Mouse (Mus musculus) intestine, embryonic 16.5 days (tissue): ENCODE data around the gene Usp19. TPM values are rescaled to one million over a fixed set of nuclear protein-coding genes. Genes with fewer than 3 reads are reported as not detected.
A peak's percentile ranks its signal among the peaks of the same experiment; 100 is the strongest.

ENCODE experiments used
- ATAC-seq: fragments of 200-750 bp; cut with Nextera tagmentation; 2 replicates; pipeline ENCODE4 v1.8.0; 2017; ENCODE audit warnings: moderate TSS enrichment, moderate library complexity
- H3K27ac ChIP-seq: fragments of 300-500 bp; sonication (generic); 2 replicates; pipeline ENCODE4 v1.5.1; 2014; ENCODE audit warnings: mild to moderate bottlenecking, low read length
- H3K27me3 ChIP-seq: fragments of 300-500 bp; sonication (generic); replicated peaks from 2 replicates; pipeline ENCODE4 v1.6.1; 2014; ENCODE audit warnings: low read length, control low read depth, mixed read lengths; ENCODE audit not compliant: control insufficient read depth, insufficient read depth
- H3K36me3 ChIP-seq: fragments of 300-500 bp; sonication (generic); 2 replicates; pipeline ENCODE4 v1.6.1; 2014; ENCODE audit warnings: low read length, control low read depth; ENCODE audit not compliant: control insufficient read depth, insufficient read depth
- H3K4me1 ChIP-seq: fragments of 300-500 bp; sonication (generic); 2 replicates; pipeline ENCODE4 v1.6.1; 2014; ENCODE audit warnings: low read length, control low read depth, mixed read lengths; ENCODE audit not compliant: control insufficient read depth, insufficient read depth
- H3K4me2 ChIP-seq: fragments of 300-500 bp; sonication (generic); 2 replicates; pipeline ENCODE4 v1.6.1; 2014; ENCODE audit warnings: low read depth, low read length, control low read depth
- H3K4me3 ChIP-seq: fragments of 300-500 bp; sonication (generic); 2 replicates; pipeline ENCODE4 v1.5.1; 2014; ENCODE audit warnings: mild to moderate bottlenecking, low read length
- H3K9ac ChIP-seq: fragments of 300-500 bp; sonication (generic); 2 replicates; pipeline ENCODE4 v1.6.1; 2014; ENCODE audit warnings: low read depth, low read length
- H3K9me3 ChIP-seq: fragments of 300-500 bp; sonication (generic); 2 replicates; pipeline ENCODE4 v1.6.1; 2016; ENCODE audit warnings: low read length, control low read depth; ENCODE audit not compliant: control insufficient read depth
- WGBS: fragments of 180-500 bp; shearing (Covaris S2); extraction: QIAGEN DNeasy Blood & Tissue Kit; methylation state at CpG from one replicate; pipeline ENCODE4 v1.1.7; 2014; 5-methylcytosine and 5-hydroxymethylcytosine counted together
- polyA plus RNA-seq: library from polyadenylated mRNA; unstranded; fragments of >200 nt; fragmentation: Nextera tagmentation; extraction: Ambion mirVana; gene quantifications from 2 replicates; pipeline ENCODE4 v1.2.1, GENCODE M21; 2015

The Usp19 gene
- polyA plus RNA-seq, 1 experiment from 2014 or later, result 35.7 TPM

DNA sequence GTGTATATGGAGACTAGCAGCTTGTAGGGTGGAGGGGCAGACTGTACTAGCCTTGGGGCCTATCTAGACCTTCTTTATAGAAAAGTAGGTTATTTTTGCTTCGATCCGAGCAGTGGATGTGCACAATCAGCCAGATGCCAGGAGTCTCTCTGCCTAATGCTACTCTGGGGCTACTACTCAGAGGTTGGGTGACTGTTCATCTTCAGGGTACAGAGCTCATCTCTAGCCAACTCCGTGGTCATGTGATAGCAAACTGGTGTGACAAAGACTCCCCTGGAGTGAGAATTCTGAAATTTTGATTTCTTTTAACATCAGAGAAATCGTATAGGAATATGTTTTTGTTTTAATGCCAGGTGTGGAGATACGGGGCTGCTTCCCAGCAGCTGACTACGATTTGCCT lies 37.5 kb upstream of the Usp19 start:
- Histone ChIP-seq H3K27me3 (no peaks in the 10 kb centered on the region), H3K9me3 (no peaks in the 10 kb centered on the region), H3K4me2 (peak overlapping the region; percentile 98), H3K4me3 (peak overlapping the region; percentile 66), H3K27ac (peak overlapping the region; percentile 66), H3K4me1 (peaks cover 30% of the 10 kb centered on the region), H3K36me3 (no peaks in the 10 kb centered on the region; the same call in 1 of the 2 replicates), H3K9ac (peak overlapping the region; percentile 74)
- WGBS, result 30% methylated on average over 6 of the region's 6 CpGs
- no peak; the same call in 1 of the 2 replicates for ATAC-seq

DNA sequence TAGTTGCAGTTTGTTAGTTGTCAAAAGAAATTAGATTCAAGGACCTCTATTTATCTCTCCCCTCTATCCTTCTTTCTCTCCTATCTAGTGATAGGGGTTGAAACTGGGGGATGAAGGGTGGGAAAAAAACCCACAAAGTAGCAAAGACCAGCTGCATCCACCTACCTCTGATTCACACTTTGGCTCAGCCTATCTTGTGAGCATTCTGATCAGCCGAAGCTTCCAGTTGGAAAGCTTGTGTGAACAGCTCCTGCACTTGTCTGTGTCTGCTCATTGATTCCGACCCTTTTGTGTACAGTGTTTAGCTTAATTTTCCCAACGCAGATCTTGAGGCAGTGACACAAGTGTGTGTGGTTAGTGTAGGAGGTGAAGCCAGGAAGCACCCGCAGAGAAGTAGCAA lies 36.9 kb upstream of the Usp19 start:
- Histone ChIP-seq H3K27me3 (no peaks in the 10 kb centered on the region), H3K9ac (peak overlapping the region; percentile 74; the same call in 1 of the 2 replicates), H3K27ac (peak overlapping the region; percentile 66), H3K4me2 (peak overlapping the region; percentile 98; the same call in 1 of the 2 replicates), H3K36me3 (no peaks in the 10 kb centered on the region), H3K4me1 (peaks cover 30% of the 10 kb centered on the region), H3K9me3 (no peaks in the 10 kb centered on the region), H3K4me3 (no peak overlapping the region)
- 67% methylated on average over 4 of the region's 4 CpGs for WGBS
- ATAC-seq, result no peak

DNA sequence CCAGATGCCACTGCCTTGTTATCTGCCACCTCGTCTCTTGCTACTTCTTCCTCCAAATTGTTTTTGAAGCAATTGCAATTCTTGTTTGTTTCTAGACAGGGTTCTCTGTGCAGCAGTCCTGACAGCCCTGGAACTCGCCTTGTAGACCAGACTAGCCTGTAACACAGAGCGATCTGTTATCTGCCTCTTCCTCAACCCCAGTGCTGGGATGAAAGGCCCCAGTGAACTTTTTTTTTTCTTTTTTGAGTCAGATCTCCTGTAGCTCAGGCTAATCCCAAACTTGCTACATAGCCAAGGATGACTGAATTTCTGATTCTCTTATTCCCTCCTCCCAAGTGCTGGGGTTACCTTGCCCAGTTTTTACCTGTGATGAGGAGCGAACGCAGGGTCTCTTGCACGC lies 36.0 kb upstream of the Usp19 start:
- no peak overlapping the region for H3K27ac ChIP-seq
- peaks cover 28% of the 10 kb centered on the region for H3K4me1 ChIP-seq
- no peaks in the 10 kb centered on the region for H3K36me3 ChIP-seq
- no peak overlapping the region for H3K9ac ChIP-seq
- no peak overlapping the region for H3K4me3 ChIP-seq
- H3K4me2 ChIP-seq, result no peak overlapping the region
- no peak for ATAC-seq
- H3K9me3 ChIP-seq, result no peaks in the 10 kb centered on the region
- H3K27me3 ChIP-seq, result no peaks in the 10 kb centered on the region
- WGBS, result 86% methylated on average over 6 of the region's 6 CpGs

DNA sequence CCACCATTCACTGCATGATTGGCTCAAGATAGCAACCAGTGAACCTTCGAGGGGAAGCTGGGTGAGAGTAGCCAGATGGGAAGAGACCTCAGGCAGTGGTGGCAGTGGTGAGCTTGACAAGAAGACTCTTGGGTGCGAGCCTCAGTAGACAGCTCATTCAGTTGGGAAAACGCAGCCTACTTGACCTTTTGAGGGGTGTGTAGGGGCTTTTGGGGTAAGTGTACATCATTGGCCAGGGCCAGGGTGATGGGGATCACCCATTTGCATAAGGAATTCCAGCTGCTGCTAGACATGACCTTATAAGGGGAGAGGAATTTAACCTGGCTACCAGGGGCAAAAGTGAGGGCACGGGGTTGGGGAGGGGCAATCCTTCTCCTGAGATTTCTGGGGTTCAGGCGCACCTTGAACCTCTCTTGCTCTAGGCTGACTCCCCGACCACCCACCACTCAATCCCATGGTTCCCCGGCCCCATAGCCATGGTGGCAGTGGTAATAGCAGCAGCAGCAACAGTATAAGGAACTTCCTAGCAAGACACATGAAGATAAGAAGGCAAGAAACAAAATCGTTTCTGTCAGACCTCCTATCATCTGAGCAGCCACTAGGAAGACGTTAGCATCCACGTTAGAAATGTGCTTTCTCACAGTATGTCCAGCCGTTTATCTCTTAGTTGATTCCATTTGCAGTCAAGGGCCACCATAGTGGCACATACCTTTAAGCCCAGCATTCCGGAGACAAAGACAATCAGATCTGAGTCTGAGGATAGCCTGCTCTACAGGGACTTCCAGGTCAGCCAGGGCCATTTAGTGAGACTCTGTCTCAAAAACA lies 34.4 kb upstream of the Usp19 start:
- ATAC-seq, result no peak
- Histone ChIP-seq H3K27me3 (no peaks in the 10 kb centered on the region), H3K9me3 (no peaks in the 10 kb centered on the region), H3K4me2 (no peak overlapping the region), H3K4me1 (peaks cover 16% of the 10 kb centered on the region), H3K4me3 (no peak overlapping the region), H3K9ac (no peak overlapping the region), H3K36me3 (no peaks in the 10 kb centered on the region), H3K27ac (no peak overlapping the region)
- 73% methylated on average over 12 of the region's 12 CpGs for WGBS

DNA sequence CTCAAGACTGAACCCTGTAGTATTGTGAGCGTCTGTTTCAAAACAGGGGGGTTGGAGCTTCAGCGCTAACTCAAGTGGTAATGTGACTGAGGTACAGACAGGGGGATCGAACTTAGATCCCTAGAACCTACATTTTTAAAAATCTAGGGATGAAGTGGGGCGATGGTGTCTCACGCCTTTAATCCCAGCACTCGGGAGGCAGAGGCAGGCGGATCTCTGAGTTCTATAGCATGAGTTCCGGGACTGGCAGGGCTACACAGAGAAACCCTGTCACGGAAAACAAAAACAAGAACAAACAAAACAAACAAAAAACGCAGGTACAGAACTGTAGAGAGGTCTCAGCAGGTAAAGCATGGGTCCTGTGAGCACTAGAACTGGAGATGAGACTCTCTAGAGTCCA lies 33.4 kb upstream of the Usp19 start:
- no peak for ATAC-seq
- H3K4me1 ChIP-seq, result peaks cover 19% of the 10 kb centered on the region
- no peaks in the 10 kb centered on the region for H3K9me3 ChIP-seq
- no peak overlapping the region for H3K9ac ChIP-seq
- H3K27me3 ChIP-seq, result no peaks in the 10 kb centered on the region
- no peak overlapping the region for H3K27ac ChIP-seq
- H3K36me3 ChIP-seq, result no peaks in the 10 kb centered on the region
- 85% methylated on average over 10 of the region's 10 CpGs for WGBS
- H3K4me2 ChIP-seq, result no peak overlapping the region
- no peak overlapping the region for H3K4me3 ChIP-seq

DNA sequence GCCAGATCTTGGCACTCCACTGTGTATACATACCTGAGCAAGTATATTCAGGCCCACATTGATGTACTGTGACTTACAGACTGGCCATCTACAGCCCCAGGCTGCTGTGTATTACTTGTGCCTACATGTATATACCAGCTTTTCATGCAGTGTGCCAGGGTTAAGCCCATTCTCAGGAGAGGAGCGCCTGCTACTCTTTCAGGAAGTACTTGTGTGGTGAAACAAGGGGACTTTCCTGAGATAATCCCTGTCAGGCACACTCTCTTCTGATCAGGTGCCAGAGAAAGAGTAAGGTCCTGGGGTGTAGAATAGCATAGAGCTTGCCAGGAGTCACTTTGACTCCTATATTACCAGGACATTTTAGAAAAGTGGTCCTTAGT lies 30.5 kb upstream of the Usp19 start:
- ATAC-seq, result peak; percentile 4; the same call in 1 of the 2 replicates
- Histone ChIP-seq H3K4me1 (peaks cover 19% of the 10 kb centered on the region), H3K27ac (peak overlapping the region; percentile 97), H3K9me3 (no peaks in the 10 kb centered on the region), H3K27me3 (no peaks in the 10 kb centered on the region), H3K4me3 (peak overlapping the region; percentile 81), H3K9ac (0 out of 2 replicates have a peak overlapping the region, but pooled peaks have one; percentile 22), H3K36me3 (peaks cover 14% of the 10 kb centered on the region), H3K4me2 (peak overlapping the region; percentile 83)
- 91% methylated on average over 1 of the region's 1 CpGs for WGBS

DNA sequence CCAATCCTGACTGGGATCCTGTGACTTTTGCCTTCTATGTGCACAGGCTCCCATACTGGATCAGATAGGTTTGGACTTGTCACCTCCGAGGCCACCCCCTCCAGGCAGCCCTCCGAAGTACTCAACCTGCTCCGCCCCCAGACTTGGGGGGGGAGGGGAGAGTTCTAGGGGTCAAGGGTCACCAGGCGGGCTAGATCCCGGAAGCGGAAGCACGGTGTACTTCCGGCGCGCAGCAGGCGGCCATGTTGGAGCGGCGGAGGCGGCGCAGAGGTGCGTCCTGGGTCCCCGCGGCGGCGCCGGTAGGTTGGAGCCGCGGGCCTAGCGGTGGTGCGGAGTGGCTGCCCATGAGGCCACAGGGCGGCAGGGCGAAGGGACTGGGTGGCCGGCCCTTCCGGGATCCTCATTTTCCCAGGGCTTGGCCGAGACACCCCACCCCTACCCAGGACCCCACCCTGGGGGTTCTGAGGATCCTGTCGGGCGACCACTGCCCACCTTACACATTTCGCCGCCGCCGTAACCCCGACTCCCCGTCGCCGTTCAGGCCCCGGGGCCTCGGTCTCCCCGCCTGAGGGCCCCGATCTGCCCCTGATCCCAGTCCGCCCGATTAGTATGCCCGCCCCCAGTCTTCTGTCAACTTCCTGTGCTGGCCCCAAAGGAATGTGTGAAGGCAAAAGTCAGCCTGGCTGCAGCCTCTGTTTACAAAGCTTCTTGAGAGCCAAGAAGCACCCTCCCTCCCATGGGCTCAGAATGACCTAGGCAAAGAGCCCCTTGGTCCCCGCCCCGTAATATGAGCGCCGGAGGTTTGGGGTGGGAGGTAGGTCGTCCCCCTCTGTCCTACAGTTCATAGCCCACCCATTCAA lies 29.9 kb upstream of the Usp19 start, which contains the start of gene Ccdc71:
Gene Ccdc71, plus strand, starts transcription at position 209 of the 860 bp plus-strand sequence.
- peak within 1 kb of the TSS; percentile 83 for H3K4me2 ChIP-seq
- H3K27ac ChIP-seq, result peak within 1 kb of the TSS; percentile 97
- H3K36me3 ChIP-seq, result peaks cover 14% of the 10 kb centered on the region
- under 1% methylated on average over 46 of the region's 52 CpGs for WGBS
- H3K4me3 ChIP-seq, result peak within 1 kb of the TSS; percentile 81
- no peaks in the 10 kb centered on the region for H3K27me3 ChIP-seq
- peak within 1 kb of the TSS; percentile 89 for H3K9ac ChIP-seq
- H3K9me3 ChIP-seq, result no peaks in the 10 kb centered on the region
- peak; percentile 89 for ATAC-seq
- peaks cover 19% of the 10 kb centered on the region for H3K4me1 ChIP-seq

DNA sequence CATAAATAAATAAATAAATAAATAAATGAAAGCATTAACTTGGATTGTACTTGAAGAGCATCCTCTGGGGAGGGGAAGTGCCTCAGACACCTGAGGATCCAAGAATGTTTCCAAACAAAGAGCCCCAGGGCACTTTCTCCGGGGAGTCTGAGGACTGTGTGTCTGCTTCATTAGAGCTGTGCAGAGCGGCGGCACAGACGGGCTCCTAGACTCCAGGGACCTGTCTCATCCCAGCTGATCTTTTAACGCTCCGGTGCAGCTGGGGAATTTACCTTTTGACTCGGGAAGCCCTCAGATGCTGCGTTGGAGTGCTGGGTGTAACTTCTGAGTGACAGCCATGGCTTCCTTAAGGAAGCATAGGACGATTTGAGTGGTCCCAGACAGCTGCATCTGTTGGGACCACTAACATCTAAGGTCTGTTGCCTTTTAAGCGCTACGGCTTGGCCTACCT lies 29.2 kb upstream of the Usp19 start, which contains the start of gene Klhdc8b:
Gene Klhdc8b, minus strand, starts transcription at position 401 of the 451 bp plus-strand sequence.
- Histone ChIP-seq H3K9ac (peak within 1 kb of the TSS; percentile 89), H3K4me3 (peak within 1 kb of the TSS; percentile 81), H3K27me3 (no peaks in the 10 kb centered on the region), H3K4me1 (peaks cover 19% of the 10 kb centered on the region), H3K4me2 (peak within 1 kb of the TSS; percentile 83), H3K36me3 (peaks cover 14% of the 10 kb centered on the region), H3K27ac (peak within 1 kb of the TSS; percentile 97), H3K9me3 (no peaks in the 10 kb centered on the region)
- 16% methylated on average over 11 of the region's 11 CpGs for WGBS
- peak; percentile 14 for ATAC-seq

DNA sequence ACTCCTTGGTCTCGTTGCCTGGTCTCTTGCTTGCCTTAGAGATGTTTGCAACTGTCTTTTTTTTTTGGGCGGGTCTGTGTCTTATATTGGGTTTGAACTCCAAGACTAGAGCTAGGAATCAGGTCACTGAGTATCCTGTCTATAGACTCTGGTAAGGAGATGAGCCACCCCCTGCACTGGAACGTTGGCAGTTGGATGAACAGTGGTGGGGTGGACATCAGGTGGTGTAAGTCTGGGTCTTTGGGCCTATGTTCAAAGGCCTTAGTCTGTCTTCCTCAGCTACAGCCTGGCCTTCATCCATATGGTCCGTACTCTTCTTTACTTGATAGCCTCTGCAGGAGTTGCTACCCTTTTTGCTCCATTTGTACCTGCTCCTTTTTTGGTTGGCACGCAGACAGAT lies 28.7 kb upstream of the Usp19 start:
- peak overlapping the region; percentile 89 for H3K9ac ChIP-seq
- H3K36me3 ChIP-seq, result peaks cover 14% of the 10 kb centered on the region
- no peak for ATAC-seq
- H3K4me2 ChIP-seq, result peak overlapping the region; percentile 83
- H3K9me3 ChIP-seq, result no peaks in the 10 kb centered on the region
- peaks cover 19% of the 10 kb centered on the region for H3K4me1 ChIP-seq
- peak overlapping the region; percentile 97 for H3K27ac ChIP-seq
- WGBS, result 77% methylated on average over 5 of the region's 5 CpGs
- H3K27me3 ChIP-seq, result no peaks in the 10 kb centered on the region
- H3K4me3 ChIP-seq, result peak overlapping the region; percentile 81
